Mouse (Mus musculus) hindbrain, postnatal 0 days (tissue): ENCODE measurements around the gene Fbxo34. TPM values are rescaled to one million over a fixed set of nuclear protein-coding genes. Genes with fewer than 3 reads are reported as not detected.
"Not testable (repeated sequence)": the region's sequence is repeated elsewhere in the genome, so short reads cannot be mapped to it uniquely, and the experiment has no call there.

Experiments
- ATAC-seq: fragments of 200-750 bp; cut with Nextera tagmentation; 2 replicates; pipeline ENCODE4 v1.8.0; 2017; ENCODE audit warnings: mild to moderate bottlenecking, moderate TSS enrichment, moderate library complexity
- DNase-seq: peaks from one replicate; pipeline ENCODE4 v3.0.0-alpha.2; 2015; ENCODE audit warnings: low spot score
- H3K27ac ChIP-seq: fragments of 300-500 bp; sonication (generic); 2 replicates; pipeline ENCODE4 v1.5.1; 2014; ENCODE audit warnings: mild to moderate bottlenecking
- H3K27me3 ChIP-seq: fragments of 300-500 bp; sonication (generic); 2 replicates; pipeline ENCODE4 v1.6.1; 2014; ENCODE audit warnings: low read length, mixed read lengths; ENCODE audit not compliant: insufficient read depth
- H3K36me3 ChIP-seq: fragments of 300-500 bp; sonication (generic); 2 replicates; pipeline ENCODE4 v1.6.1; 2014; ENCODE audit warnings: low read length, mixed read lengths; ENCODE audit not compliant: insufficient read depth
- H3K4me1 ChIP-seq: fragments of 300-500 bp; sonication (generic); 2 replicates; pipeline ENCODE4 v1.6.1; 2014; ENCODE audit warnings: antibody characterized with exemption, low read length, mixed read lengths; ENCODE audit not compliant: insufficient read depth
- H3K4me2 ChIP-seq: fragments of 300-500 bp; sonication (generic); 2 replicates; pipeline ENCODE4 v1.6.1; 2014; ENCODE audit warnings: low read depth, mild to moderate bottlenecking, low read length, moderate library complexity, mixed read lengths
- H3K4me3 ChIP-seq: fragments of 300-500 bp; sonication (generic); 2 replicates; pipeline ENCODE4 v1.5.1; 2014; ENCODE audit warnings: low read length
- H3K9ac ChIP-seq: fragments of 300-500 bp; sonication (generic); replicated peaks from 2 replicates; pipeline ENCODE4 v1.6.1; 2014; ENCODE audit warnings: mild to moderate bottlenecking, low read length, moderate library complexity, mixed read lengths
- H3K9me3 ChIP-seq: fragments of 300-500 bp; sonication (generic); 2 replicates; pipeline ENCODE4 v1.6.1; 2016; ENCODE audit warnings: low read length, mixed read lengths
- CTCF ChIP-seq: IDR thresholded peaks from 2 replicates; pipeline ENCODE4 v1.5.1; 2016; ENCODE audit warnings: antibody characterized with exemption, control low read depth, low read depth
- WGBS: fragments of 180-500 bp; shearing (Covaris S2); extraction: QIAGEN DNeasy Blood & Tissue Kit; methylation state at CpG from one replicate; pipeline ENCODE4 v1.1.7; 2014; 5-methylcytosine and 5-hydroxymethylcytosine counted together
- polyA plus RNA-seq: library from polyadenylated mRNA; unstranded; fragments of >200 nt; fragmentation: Nextera tagmentation; extraction: Ambion mirVana; gene quantifications from 2 replicates; pipeline ENCODE4 v1.2.1, GENCODE M21; 2015
- total RNA-seq: library from RNA; depleted of rRNA; stranded (reverse); fragments of >200 nt; gene quantifications from 2 replicates; pipeline ENCODE4 v1.2.3, GENCODE M21; 2014; rRNA removed

The Fbxo34 gene
- 20.6 and 62.0 TPM in 2 replicates for total RNA-seq
- polyA plus RNA-seq, result 39.7 and 41.0 TPM in 2 replicates

GRCm38 (mm10) chr14:47450121-47450520, at the start of gene Fbxo34:
Fbxo34 (plus strand) TSS chr14:47450421.
- H3K27me3 ChIP-seq, DNase-seq, H3K36me3 ChIP-seq, H3K4me2 ChIP-seq, H3K4me3 ChIP-seq, H3K9me3 ChIP-seq, ATAC-seq, H3K9ac ChIP-seq, H3K4me1 ChIP-seq, H3K27ac ChIP-seq: not testable (repeated sequence)
- 93% methylated on average over 2 of the region's 5 CpGs for WGBS

- Histone ChIP-seq H3K27me3 (no peaks in the 10 kb centered on the region), H3K9me3 (no peaks in the 10 kb centered on the region), H3K9ac (no peak overlapping the region), H3K36me3 (no peaks in the 10 kb centered on the region; the same call in 1 of the 2 replicates), H3K4me2 (no peak overlapping the region), H3K4me1 (no peaks in the 10 kb centered on the region), H3K4me3 (no peak overlapping the region), H3K27ac (no peak overlapping the region)
- no peak for TF ChIP-seq CTCF
- ATAC-seq, result no peak
- no peak for DNase-seq
- 92% methylated on average over 8 of the region's 8 CpGs for WGBS
Measured at GRCm38 (mm10) chr14:47402735-47403134, 47.5 kb upstream of the Fbxo34 start.

- Histone ChIP-seq H3K27ac (no peak overlapping the region), H3K4me3 (no peak overlapping the region), H3K4me1 (no peaks in the 10 kb centered on the region), H3K4me2 (no peak overlapping the region), H3K36me3 (no peaks in the 10 kb centered on the region), H3K9ac (no peak overlapping the region), H3K27me3 (no peaks in the 10 kb centered on the region), H3K9me3 (no peaks in the 10 kb centered on the region)
- TF ChIP-seq CTCF, result no peak
- DNase-seq (no peak), ATAC-seq (no peak)
- 72% methylated on average over 9 of the region's 9 CpGs for WGBS
Measured at GRCm38 (mm10) chr14:47406000-47406399, 44.2 kb upstream of the Fbxo34 start.

GRCm38 (mm10) chr14:47417346-47417745, 32.9 kb upstream of the Fbxo34 start:
- Histone ChIP-seq H3K4me2 (peak overlapping the region; percentile 73), H3K27me3 (no peaks in the 10 kb centered on the region), H3K4me1 (no peaks in the 10 kb centered on the region), H3K4me3 (peak overlapping the region; percentile 48), H3K9me3 (no peaks in the 10 kb centered on the region), H3K9ac (no peak overlapping the region), H3K36me3 (no peaks in the 10 kb centered on the region; the same call in 1 of the 2 replicates), H3K27ac (no peak overlapping the region)
- 30% methylated on average over 3 of the region's 3 CpGs for WGBS
- ATAC-seq (no peak), DNase-seq (no peak)
- TF ChIP-seq CTCF, result no peak

- ATAC-seq, result peak; percentile 97
- H3K4me1 ChIP-seq, result no peaks in the 10 kb centered on the region
- DNase-seq, result peak; percentile 95
- peak within 1 kb of the TSS; percentile 73 for H3K4me2 ChIP-seq
- WGBS, result 1% methylated on average over 36 of the region's 36 CpGs
- peak within 1 kb of the TSS; percentile 37; the same call in 1 of the 2 replicates for H3K9ac ChIP-seq
- no peaks in the 10 kb centered on the region for H3K36me3 ChIP-seq
- peak within 1 kb of the TSS; percentile 48 for H3K4me3 ChIP-seq
- H3K9me3 ChIP-seq, result no peaks in the 10 kb centered on the region
- H3K27me3 ChIP-seq, result no peaks in the 10 kb centered on the region
- H3K27ac ChIP-seq, result no peak within 1 kb of the TSS
- no peak for TF ChIP-seq CTCF
Measured at GRCm38 (mm10) chr14:47417775-47418665, 32.2 kb upstream of the Fbxo34 start, which contains the start of gene Dlgap5. Dlgap5 (minus strand) TSS chr14:47418407.

- H3K27ac ChIP-seq, result no peak overlapping the region
- no peaks in the 10 kb centered on the region for H3K27me3 ChIP-seq
- ATAC-seq, result no peak
- peak overlapping the region; percentile 37; the same call in 1 of the 2 replicates for H3K9ac ChIP-seq
- no peaks in the 10 kb centered on the region for H3K9me3 ChIP-seq
- no peak for TF ChIP-seq CTCF
- H3K4me2 ChIP-seq, result peak overlapping the region; percentile 73
- WGBS, result 43% methylated on average over 5 of the region's 5 CpGs
- peak overlapping the region; percentile 48 for H3K4me3 ChIP-seq
- DNase-seq, result no peak
- H3K36me3 ChIP-seq, result no peaks in the 10 kb centered on the region
- no peaks in the 10 kb centered on the region for H3K4me1 ChIP-seq
Measured at GRCm38 (mm10) chr14:47418666-47418991, 31.6 kb upstream of the Fbxo34 start.

- Histone ChIP-seq H3K4me3 (no peak overlapping the region), H3K27ac (no peak overlapping the region), H3K4me2 (no peak overlapping the region), H3K9ac (no peak overlapping the region), H3K4me1 (no peaks in the 10 kb centered on the region), H3K36me3 (no peaks in the 10 kb centered on the region), H3K9me3 (no peaks in the 10 kb centered on the region), H3K27me3 (no peaks in the 10 kb centered on the region)
- WGBS, result 86% methylated on average over 9 of the region's 9 CpGs
- TF ChIP-seq CTCF, result no peak
- ATAC-seq, result no peak
- no peak for DNase-seq
Measured at GRCm38 (mm10) chr14:47419034-47419625, 31.1 kb upstream of the Fbxo34 start.
